Mouse (Mus musculus): Measurements from ENCODE around the gene Sgca. TPM values are rescaled to one million over a fixed set of nuclear protein-coding genes. Genes with fewer than 3 reads are reported as not detected.
"Not testable (repeated sequence)": the region's sequence is repeated elsewhere in the genome, so short reads cannot be mapped to it uniquely, and the experiment has no call there.

Gene Sgca
- polyA plus RNA-seq, 1 experiment from 2014 or later: 0.84 TPM

DNA sequence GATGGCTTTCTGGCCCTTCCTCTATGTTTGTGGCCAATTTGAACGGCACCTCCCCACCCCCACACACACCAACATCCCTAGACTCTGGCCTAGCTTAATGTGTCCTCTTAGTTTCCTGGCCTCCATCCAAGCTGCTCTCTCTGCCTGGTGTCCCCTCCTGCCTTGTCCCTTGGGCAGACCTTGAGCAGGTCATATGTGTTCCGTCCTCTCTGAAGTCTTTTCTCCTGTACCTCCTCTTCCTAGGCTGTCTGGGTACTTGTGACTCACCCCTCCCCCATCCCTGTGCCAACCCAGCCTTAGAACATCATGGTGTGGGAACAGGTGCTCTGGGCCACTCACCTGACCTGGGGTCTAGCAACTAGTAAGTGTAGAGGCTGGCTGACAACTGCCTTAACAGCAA is 1.2 kb downstream of the Sgca start:
- ATAC-seq (replicated peaks; ENCODE audit: insufficient number of reproducible peaks, low FRiP score, low TSS enrichment, low read depth) (no peak), DNase-seq (ENCODE audit: low spot score) (no peak)
- Histone ChIP-seq H3K9ac (replicated peaks; ENCODE audit: low read length) (no peak overlapping the region), H3K36me3 (replicated peaks; ENCODE audit: control insufficient read depth, insufficient read depth, low read depth, low read length) (no peaks in the 10 kb centered on the region), H3K9me3 (replicated peaks; ENCODE audit: control insufficient read depth, low read length) (no peaks in the 10 kb centered on the region), H3K27me3 (ENCODE audit: control insufficient read depth, insufficient read depth, low read length) (no peaks in the 10 kb centered on the region), H3K27ac (replicated peaks; ENCODE audit: low read depth, low read length) (no peak overlapping the region), H3K4me2 (ENCODE audit: low read depth, low read length) (no peak overlapping the region; the same call in 1 of the 2 replicates), H3K4me3 (ENCODE audit: low read depth, low read length) (no peak overlapping the region), H3K4me1 (ENCODE audit: control insufficient read depth, insufficient read depth, low read length) (0 out of 2 replicates have a peak, but pooled peaks cover 3% of the 10 kb centered on the region)
- WGBS: 92% methylated on average over 2 of the region's 2 CpGs

DNA sequence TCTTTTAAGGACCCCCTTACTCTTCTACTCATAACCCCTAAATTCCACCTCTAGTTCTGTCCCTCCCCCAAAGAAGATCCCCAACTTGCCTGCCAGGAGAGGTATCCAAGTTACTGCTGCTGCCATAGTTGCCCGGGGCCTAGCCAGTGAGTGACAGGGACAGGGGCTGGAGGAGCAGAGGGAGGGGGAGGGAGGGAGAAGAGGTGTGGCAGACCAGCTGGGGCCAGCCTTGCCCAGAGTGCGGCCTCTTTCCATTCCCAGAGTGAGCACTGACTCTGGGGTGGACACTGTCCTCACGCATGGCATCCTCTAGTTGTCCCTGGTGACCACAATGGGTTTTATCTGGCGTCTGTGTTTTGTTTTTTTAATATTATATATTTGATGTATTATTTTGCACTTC is 2.8 kb downstream of the Sgca start:
- no peak overlapping the region for H3K4me3 ChIP-seq (ENCODE audit: low read depth, low read length)
- no peaks in the 10 kb centered on the region for H3K36me3 ChIP-seq (replicated peaks; ENCODE audit: control insufficient read depth, insufficient read depth, low read depth, low read length)
- 45% methylated on average over 4 of the region's 4 CpGs for WGBS
- ATAC-seq (replicated peaks; ENCODE audit: insufficient number of reproducible peaks, low FRiP score, low TSS enrichment, low read depth): no peak
- H3K27ac ChIP-seq (replicated peaks; ENCODE audit: low read depth, low read length): no peak overlapping the region
- H3K4me2 ChIP-seq (ENCODE audit: low read depth, low read length): no peak overlapping the region
- no peaks in the 10 kb centered on the region for H3K4me1 ChIP-seq (ENCODE audit: control insufficient read depth, insufficient read depth, low read length)
- DNase-seq (ENCODE audit: low spot score): no peak
- no peaks in the 10 kb centered on the region for H3K27me3 ChIP-seq (ENCODE audit: control insufficient read depth, insufficient read depth, low read length)
- H3K9ac ChIP-seq (replicated peaks; ENCODE audit: low read length): no peak overlapping the region
- no peaks in the 10 kb centered on the region for H3K9me3 ChIP-seq (replicated peaks; ENCODE audit: control insufficient read depth, low read length)

DNA sequence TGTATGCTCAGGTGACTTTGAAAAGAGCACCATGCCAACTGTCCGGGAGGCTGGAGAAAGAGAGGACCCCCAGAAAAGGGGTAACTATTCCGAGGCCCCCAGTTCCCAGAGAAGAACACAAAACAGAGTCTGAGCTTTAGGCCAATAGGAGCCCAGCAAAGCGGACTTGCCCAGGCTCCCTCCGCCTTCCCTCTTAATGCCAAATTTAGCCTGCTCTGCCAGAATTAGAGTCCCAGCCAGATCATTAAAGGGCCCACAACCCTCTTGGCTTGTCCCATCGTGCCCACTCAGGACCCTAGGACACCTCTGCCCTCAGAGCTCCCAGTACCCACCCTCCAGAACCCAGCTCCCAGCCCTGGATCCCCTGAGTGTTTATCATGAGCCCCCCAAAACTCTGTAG is 3.2 kb downstream of the Sgca start:
- 60% methylated on average over 5 of the region's 5 CpGs for WGBS
- Histone ChIP-seq H3K9ac (replicated peaks; ENCODE audit: low read length) (no peak overlapping the region), H3K27ac (replicated peaks; ENCODE audit: low read depth, low read length) (no peak overlapping the region)

DNA sequence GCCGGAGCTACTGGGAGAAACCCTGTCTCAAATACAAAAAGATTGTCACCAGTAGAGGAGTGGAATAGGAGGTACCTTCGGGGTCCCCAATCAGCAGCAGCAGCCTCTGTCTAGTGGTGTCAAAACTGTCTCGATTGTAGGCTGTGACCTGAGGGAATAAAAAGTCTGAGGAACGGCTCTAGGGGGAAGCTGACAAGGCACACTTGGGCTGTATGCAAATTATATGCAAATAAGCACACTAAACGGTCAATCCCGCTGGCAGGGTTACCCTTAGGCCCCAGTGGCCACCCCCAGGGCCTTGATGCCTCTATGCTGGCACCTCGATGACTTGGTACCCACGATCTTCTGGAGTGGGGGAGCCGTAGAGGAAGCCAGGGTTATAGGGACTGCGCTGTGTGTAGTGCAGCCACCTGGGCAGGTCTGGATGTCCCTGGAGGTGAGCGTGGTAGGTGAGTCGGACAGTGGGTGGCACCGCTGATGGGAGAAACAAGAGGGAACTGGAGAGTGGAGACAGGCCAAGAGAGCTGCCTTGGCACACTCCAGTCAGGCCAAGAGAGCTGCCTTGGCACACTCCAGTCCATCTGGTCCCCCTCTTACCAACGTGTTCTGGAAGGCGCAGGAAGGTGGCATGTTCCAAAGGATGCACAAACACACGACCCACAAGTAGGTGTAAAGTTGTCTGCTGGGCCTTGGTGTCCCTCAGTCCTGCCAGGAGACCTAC is 4.1 kb downstream of the Sgca start:
- Histone ChIP-seq H3K4me3 (ENCODE audit: low read depth, low read length) (no peak overlapping the region), H3K27ac (replicated peaks; ENCODE audit: low read depth, low read length) (no peak overlapping the region), H3K27me3 (ENCODE audit: control insufficient read depth, insufficient read depth, low read length) (no peaks in the 10 kb centered on the region), H3K9ac (replicated peaks; ENCODE audit: low read length) (no peak overlapping the region), H3K36me3 (replicated peaks; ENCODE audit: control insufficient read depth, insufficient read depth, low read depth, low read length) (no peaks in the 10 kb centered on the region), H3K4me1 (ENCODE audit: control insufficient read depth, insufficient read depth, low read length) (no peaks in the 10 kb centered on the region), H3K9me3 (replicated peaks; ENCODE audit: control insufficient read depth, low read length) (no peaks in the 10 kb centered on the region), H3K4me2 (ENCODE audit: low read depth, low read length) (no peak overlapping the region)
- ATAC-seq (replicated peaks; ENCODE audit: insufficient number of reproducible peaks, low FRiP score, low TSS enrichment, low read depth) (no peak), DNase-seq (ENCODE audit: low spot score) (no peak)
- WGBS: 69% methylated on average over 16 of the region's 16 CpGs

More for the DNA sequence above, 3.2 kb downstream of the Sgca start:
- Histone ChIP-seq H3K4me1 (ENCODE audit: control insufficient read depth, insufficient read depth, low read length) (no peaks in the 10 kb centered on the region), H3K4me2 (ENCODE audit: low read depth, low read length) (no peak overlapping the region), H3K4me3 (ENCODE audit: low read depth, low read length) (no peak overlapping the region), H3K27me3 (ENCODE audit: control insufficient read depth, insufficient read depth, low read length) (no peaks in the 10 kb centered on the region), H3K36me3 (replicated peaks; ENCODE audit: control insufficient read depth, insufficient read depth, low read depth, low read length) (no peaks in the 10 kb centered on the region), H3K9me3 (replicated peaks; ENCODE audit: control insufficient read depth, low read length) (no peaks in the 10 kb centered on the region)
- ATAC-seq (replicated peaks; ENCODE audit: insufficient number of reproducible peaks, low FRiP score, low TSS enrichment, low read depth) (no peak), DNase-seq (ENCODE audit: low spot score) (no peak)

DNA sequence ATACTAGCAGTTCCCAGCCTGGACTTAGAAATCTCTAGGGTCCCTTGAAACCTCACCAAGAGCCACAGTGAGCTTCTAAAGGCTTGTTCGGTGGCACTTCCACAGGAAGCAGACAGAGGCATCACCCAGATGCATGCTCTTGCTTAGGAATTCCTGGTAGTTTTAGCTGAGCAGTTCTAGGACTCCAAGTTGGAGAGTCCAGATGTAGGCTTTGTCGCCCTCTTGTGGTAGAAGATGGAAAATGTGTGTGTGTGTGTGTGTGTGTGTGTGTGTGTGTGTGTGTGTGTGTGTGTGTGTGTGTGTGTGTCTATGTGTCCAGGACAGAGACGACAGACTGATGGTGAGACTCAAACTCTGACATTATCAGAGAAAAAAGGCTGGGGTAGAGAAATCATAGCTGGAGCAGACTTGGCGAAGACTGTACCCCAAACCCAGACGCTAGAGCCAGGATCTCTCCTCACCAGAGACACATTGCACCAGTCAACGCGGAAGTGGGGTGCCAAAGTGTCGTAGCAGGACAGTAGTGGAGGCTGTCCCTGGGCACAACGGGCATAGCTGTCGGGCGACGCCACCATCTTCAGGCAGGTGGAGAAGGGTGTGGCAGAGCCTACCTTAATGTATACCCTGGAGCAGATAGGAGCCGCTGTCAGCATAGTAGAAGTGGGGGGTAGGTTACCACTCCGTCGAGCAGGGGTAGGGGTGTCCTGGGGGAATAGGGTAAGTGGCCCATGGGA is 5.8 kb downstream of the Sgca start:
- no peak overlapping the region for H3K4me3 ChIP-seq (ENCODE audit: low read depth, low read length)
- H3K4me2 ChIP-seq (ENCODE audit: low read depth, low read length): no peak overlapping the region
- no peak overlapping the region for H3K27ac ChIP-seq (replicated peaks; ENCODE audit: low read depth, low read length)
- no peaks in the 10 kb centered on the region for H3K36me3 ChIP-seq (replicated peaks; ENCODE audit: control insufficient read depth, insufficient read depth, low read depth, low read length)
- H3K27me3 ChIP-seq (ENCODE audit: control insufficient read depth, insufficient read depth, low read length): no peaks in the 10 kb centered on the region
- no peaks in the 10 kb centered on the region for H3K4me1 ChIP-seq (ENCODE audit: control insufficient read depth, insufficient read depth, low read length)
- H3K9ac ChIP-seq (replicated peaks; ENCODE audit: low read length): no peak overlapping the region
- ATAC-seq (replicated peaks; ENCODE audit: insufficient number of reproducible peaks, low FRiP score, low TSS enrichment, low read depth) (no peak; the same call in 1 of the 2 replicates), DNase-seq (ENCODE audit: low spot score) (peak; percentile 85)
- WGBS: 61% methylated on average over 15 of the region's 15 CpGs
- H3K9me3 ChIP-seq (replicated peaks; ENCODE audit: control insufficient read depth, low read length): no peaks in the 10 kb centered on the region

DNA sequence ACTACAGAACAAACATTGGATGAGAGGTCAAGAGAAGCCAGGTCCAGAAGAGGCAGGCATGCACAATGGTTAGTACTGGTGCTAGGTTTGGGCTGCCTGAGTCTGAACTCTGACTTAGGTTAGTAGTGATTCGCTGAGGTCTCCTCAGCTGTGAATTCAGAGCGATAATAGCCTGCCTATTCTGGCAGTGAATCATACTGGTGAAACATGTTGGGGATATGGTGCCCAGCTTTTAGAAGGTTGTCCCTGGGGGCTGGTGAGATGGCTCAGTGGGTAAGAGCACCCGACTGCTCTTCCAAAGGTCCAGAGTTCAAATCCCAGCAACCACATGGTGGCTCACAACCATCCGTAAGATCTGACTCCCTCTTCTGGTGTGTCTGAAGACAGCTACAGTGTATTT is 6.4 kb downstream of the Sgca start:
- not testable (repeated sequence) for H3K36me3 ChIP-seq (replicated peaks; ENCODE audit: control insufficient read depth, insufficient read depth, low read depth, low read length); H3K4me3 ChIP-seq (ENCODE audit: low read depth, low read length); H3K4me2 ChIP-seq (ENCODE audit: low read depth, low read length); DNase-seq (ENCODE audit: low spot score); H3K27ac ChIP-seq (replicated peaks; ENCODE audit: low read depth, low read length); H3K4me1 ChIP-seq (ENCODE audit: control insufficient read depth, insufficient read depth, low read length); H3K9ac ChIP-seq (replicated peaks; ENCODE audit: low read length); H3K27me3 ChIP-seq (ENCODE audit: control insufficient read depth, insufficient read depth, low read length); H3K9me3 ChIP-seq (replicated peaks; ENCODE audit: control insufficient read depth, low read length); ATAC-seq (replicated peaks; ENCODE audit: insufficient number of reproducible peaks, low FRiP score, low TSS enrichment, low read depth)
- 91% methylated on average over 4 of the region's 4 CpGs for WGBS

DNA sequence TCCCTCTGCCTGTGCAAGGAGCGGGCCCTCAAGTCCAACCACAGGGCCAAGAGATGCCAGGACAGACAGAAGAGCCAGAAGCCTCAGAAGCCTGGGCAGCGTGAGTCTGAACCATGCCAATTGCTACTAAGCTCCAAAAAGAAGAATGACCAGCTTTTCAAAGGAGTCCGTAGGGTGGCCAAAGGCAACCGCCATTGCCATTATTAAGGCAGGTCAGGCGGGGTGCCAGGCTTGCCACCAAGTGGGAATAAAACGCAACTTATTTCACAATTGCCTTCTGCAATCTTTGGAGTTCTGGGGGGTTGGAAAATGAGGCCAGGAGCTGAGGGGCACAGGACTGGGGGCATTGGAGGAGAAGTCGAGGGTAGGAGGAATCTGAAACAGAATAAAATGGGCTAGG is 7.9 kb downstream of the Sgca start:
- H3K4me3 ChIP-seq (ENCODE audit: low read depth, low read length): no peak overlapping the region
- H3K9ac ChIP-seq (replicated peaks; ENCODE audit: low read length): no peak overlapping the region
- H3K36me3 ChIP-seq (replicated peaks; ENCODE audit: control insufficient read depth, insufficient read depth, low read depth, low read length): no peaks in the 10 kb centered on the region
- H3K27me3 ChIP-seq (ENCODE audit: control insufficient read depth, insufficient read depth, low read length): no peaks in the 10 kb centered on the region
- no peak overlapping the region for H3K27ac ChIP-seq (replicated peaks; ENCODE audit: low read depth, low read length)
- 81% methylated on average over 7 of the region's 7 CpGs for WGBS
- H3K4me2 ChIP-seq (ENCODE audit: low read depth, low read length): no peak overlapping the region
- H3K4me1 ChIP-seq (ENCODE audit: control insufficient read depth, insufficient read depth, low read length): no peaks in the 10 kb centered on the region
- no peak for ATAC-seq (replicated peaks; ENCODE audit: insufficient number of reproducible peaks, low FRiP score, low TSS enrichment, low read depth)
- no peaks in the 10 kb centered on the region for H3K9me3 ChIP-seq (replicated peaks; ENCODE audit: control insufficient read depth, low read length)
- no peak for DNase-seq (ENCODE audit: low spot score)

DNA sequence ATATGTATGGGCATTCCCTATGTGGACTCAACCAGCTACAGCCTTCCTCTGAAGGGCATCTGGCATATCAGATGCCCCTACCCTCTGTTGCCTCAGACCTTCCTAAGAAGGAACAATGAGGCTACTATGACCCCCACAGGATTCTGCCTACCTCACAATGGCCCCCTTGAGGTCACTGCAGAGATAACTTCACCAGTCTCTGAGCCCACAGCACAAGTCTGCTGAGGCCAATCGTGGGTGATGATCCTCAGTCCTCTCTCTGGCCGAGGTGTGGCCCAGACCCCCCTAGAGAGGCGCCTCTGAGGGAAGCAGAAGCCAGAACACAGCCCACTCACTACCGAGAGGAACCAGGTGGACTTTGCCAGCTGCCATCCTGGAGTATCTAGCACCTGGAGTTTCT is 8.7 kb downstream of the Sgca start, which contains the start of gene Hils1:
TSS of gene Hils1 (plus strand) at position 175 of the 400 bp plus-strand sequence.
- Histone ChIP-seq H3K27me3 (ENCODE audit: control insufficient read depth, insufficient read depth, low read length) (no peaks in the 10 kb centered on the region), H3K4me1 (ENCODE audit: control insufficient read depth, insufficient read depth, low read length) (no peaks in the 10 kb centered on the region), H3K9me3 (replicated peaks; ENCODE audit: control insufficient read depth, low read length) (no peaks in the 10 kb centered on the region), H3K36me3 (replicated peaks; ENCODE audit: control insufficient read depth, insufficient read depth, low read depth, low read length) (no peaks in the 10 kb centered on the region), H3K4me3 (ENCODE audit: low read depth, low read length) (no peak within 1 kb of the TSS), H3K4me2 (ENCODE audit: low read depth, low read length) (no peak within 1 kb of the TSS), H3K27ac (replicated peaks; ENCODE audit: low read depth, low read length) (no peak within 1 kb of the TSS), H3K9ac (replicated peaks; ENCODE audit: low read length) (no peak within 1 kb of the TSS)
- no peak for ATAC-seq (replicated peaks; ENCODE audit: insufficient number of reproducible peaks, low FRiP score, low TSS enrichment, low read depth)
- WGBS: 45% methylated on average over 4 of the region's 4 CpGs
- DNase-seq (ENCODE audit: low spot score): no peak
